Mouse (Mus musculus): ENCODE results near the gene Nbl1. TPM values are rescaled to one million over a fixed set of nuclear protein-coding genes. Genes with fewer than 3 reads are reported as not detected.

Nbl1 gene
- 141 and 151 TPM in 2 replicates for polyA plus RNA-seq (2015; fragmentation: Nextera tagmentation; extraction: Ambion mirVana)

- 1% methylated on average over 63 of the region's 105 CpGs for WGBS
- Histone ChIP-seq H3K4me3 (ENCODE audit: low read depth, low read length) (peak within 1 kb of the TSS; percentile 76), H3K27ac (ENCODE audit: low read length) (peak within 1 kb of the TSS; percentile 82), H3K4me1 (ENCODE audit: insufficient read depth, low read depth, low read length) (peaks cover 9% of the 10 kb centered on the region), H3K27me3 (replicated peaks; ENCODE audit: insufficient read depth, low read length) (no peaks in the 10 kb centered on the region), H3K4me2 (replicated peaks; ENCODE audit: low read depth, low read length) (peak within 1 kb of the TSS; percentile 98), H3K9me3 (ENCODE audit: low read length) (no peaks in the 10 kb centered on the region; the same call in 1 of the 2 replicates), H3K36me3 (ENCODE audit: insufficient read depth, low read length) (no peaks in the 10 kb centered on the region), H3K9ac (replicated peaks; ENCODE audit: low read depth) (peak within 1 kb of the TSS; percentile 68)
- DNase-seq (ENCODE audit: low spot score): peak; percentile 82
- TF ChIP-seq CTCF (IDR thresholded peaks at IDR 0.05) (no peak), EP300 (IDR thresholded peaks at IDR 0.05) (no peak)
- ATAC-seq: peak; percentile 85
Measured at GRCm38 (mm10) chr4:139092356-139093195, at the start of gene Nbl1. Gene Nbl1, minus strand, starts transcription at chr4:139092993.

- no peak overlapping the region for H3K4me2 ChIP-seq (replicated peaks; ENCODE audit: low read depth, low read length)
- no peak overlapping the region for H3K4me3 ChIP-seq (ENCODE audit: low read depth, low read length)
- ATAC-seq (no peak), DNase-seq (ENCODE audit: low spot score) (peak; percentile 44)
- H3K27me3 ChIP-seq (replicated peaks; ENCODE audit: insufficient read depth, low read length): no peaks in the 10 kb centered on the region
- H3K36me3 ChIP-seq (ENCODE audit: insufficient read depth, low read length): no peaks in the 10 kb centered on the region
- no peak for TF ChIP-seq EP300 (IDR thresholded peaks at IDR 0.05)
- peak; percentile 37; the same call in 1 of the 2 replicates for TF ChIP-seq CTCF (IDR thresholded peaks at IDR 0.05)
- H3K9me3 ChIP-seq (ENCODE audit: low read length): no peaks in the 10 kb centered on the region
- WGBS: 65% methylated on average over 6 of the region's 6 CpGs
- no peak overlapping the region for H3K27ac ChIP-seq (ENCODE audit: low read length)
- H3K9ac ChIP-seq (replicated peaks; ENCODE audit: low read depth): no peak overlapping the region
- no peaks in the 10 kb centered on the region for H3K4me1 ChIP-seq (ENCODE audit: insufficient read depth, low read depth, low read length)
Measured at GRCm38 (mm10) chr4:139141785-139142184, 49.0 kb upstream of the Nbl1 start.

- no peak for ATAC-seq
- TF ChIP-seq CTCF (IDR thresholded peaks at IDR 0.05): peak; percentile 50
- no peak for TF ChIP-seq EP300 (IDR thresholded peaks at IDR 0.05)
Measured at GRCm38 (mm10) chr4:139140267-139140666, 47.5 kb upstream of the Nbl1 start.

GRCm38 (mm10) chr4:139136011-139136410 is 43.2 kb upstream of the Nbl1 start:
- Histone ChIP-seq H3K4me2 (replicated peaks; ENCODE audit: low read depth, low read length) (no peak overlapping the region), H3K9ac (replicated peaks; ENCODE audit: low read depth) (no peak overlapping the region), H3K27ac (ENCODE audit: low read length) (no peak overlapping the region), H3K4me3 (ENCODE audit: low read depth, low read length) (no peak overlapping the region), H3K36me3 (ENCODE audit: insufficient read depth, low read length) (no peaks in the 10 kb centered on the region), H3K9me3 (ENCODE audit: low read length) (no peaks in the 10 kb centered on the region), H3K27me3 (replicated peaks; ENCODE audit: insufficient read depth, low read length) (no peaks in the 10 kb centered on the region), H3K4me1 (ENCODE audit: insufficient read depth, low read depth, low read length) (no peaks in the 10 kb centered on the region)
- TF ChIP-seq EP300 (IDR thresholded peaks at IDR 0.05) (no peak), CTCF (IDR thresholded peaks at IDR 0.05) (no peak)
- 85% methylated on average over 2 of the region's 2 CpGs for WGBS
- ATAC-seq: no peak
- no peak for DNase-seq (ENCODE audit: low spot score)

More at GRCm38 (mm10) chr4:139140267-139140666, 47.5 kb upstream of the Nbl1 start:
- DNase-seq (ENCODE audit: low spot score): no peak
- Histone ChIP-seq H3K27me3 (replicated peaks; ENCODE audit: insufficient read depth, low read length) (no peaks in the 10 kb centered on the region), H3K9me3 (ENCODE audit: low read length) (no peaks in the 10 kb centered on the region), H3K36me3 (ENCODE audit: insufficient read depth, low read length) (no peaks in the 10 kb centered on the region), H3K4me1 (ENCODE audit: insufficient read depth, low read depth, low read length) (no peaks in the 10 kb centered on the region), H3K27ac (ENCODE audit: low read length) (no peak overlapping the region), H3K4me3 (ENCODE audit: low read depth, low read length) (no peak overlapping the region), H3K9ac (replicated peaks; ENCODE audit: low read depth) (no peak overlapping the region), H3K4me2 (replicated peaks; ENCODE audit: low read depth, low read length) (no peak overlapping the region)
- 86% methylated on average over 2 of the region's 2 CpGs for WGBS

- WGBS: 72% methylated on average over 5 of the region's 5 CpGs
- Histone ChIP-seq H3K4me2 (replicated peaks; ENCODE audit: low read depth, low read length) (no peak overlapping the region), H3K4me1 (ENCODE audit: insufficient read depth, low read depth, low read length) (peaks cover 5% of the 10 kb centered on the region; the same call in 1 of the 2 replicates), H3K27me3 (replicated peaks; ENCODE audit: insufficient read depth, low read length) (no peaks in the 10 kb centered on the region), H3K9ac (replicated peaks; ENCODE audit: low read depth) (no peak overlapping the region), H3K9me3 (ENCODE audit: low read length) (no peaks in the 10 kb centered on the region), H3K4me3 (ENCODE audit: low read depth, low read length) (no peak overlapping the region), H3K36me3 (ENCODE audit: insufficient read depth, low read length) (no peaks in the 10 kb centered on the region), H3K27ac (ENCODE audit: low read length) (no peak overlapping the region)
- TF ChIP-seq CTCF (IDR thresholded peaks at IDR 0.05) (no peak), EP300 (IDR thresholded peaks at IDR 0.05) (no peak)
- DNase-seq (ENCODE audit: low spot score) (no peak), ATAC-seq (no peak)
Measured at GRCm38 (mm10) chr4:139133109-139133508, 40.3 kb upstream of the Nbl1 start.

GRCm38 (mm10) chr4:139131858-139132672 is 39.3 kb upstream of the Nbl1 start:
- Histone ChIP-seq H3K9me3 (ENCODE audit: low read length) (no peaks in the 10 kb centered on the region), H3K4me3 (ENCODE audit: low read depth, low read length) (no peak overlapping the region), H3K9ac (replicated peaks; ENCODE audit: low read depth) (no peak overlapping the region), H3K4me2 (replicated peaks; ENCODE audit: low read depth, low read length) (no peak overlapping the region), H3K27ac (ENCODE audit: low read length) (no peak overlapping the region), H3K36me3 (ENCODE audit: insufficient read depth, low read length) (no peaks in the 10 kb centered on the region), H3K4me1 (ENCODE audit: insufficient read depth, low read depth, low read length) (peaks cover 5% of the 10 kb centered on the region; the same call in 1 of the 2 replicates), H3K27me3 (replicated peaks; ENCODE audit: insufficient read depth, low read length) (no peaks in the 10 kb centered on the region)
- ATAC-seq (no peak), DNase-seq (ENCODE audit: low spot score) (no peak)
- 79% methylated on average over 14 of the region's 14 CpGs for WGBS
- TF ChIP-seq EP300 (IDR thresholded peaks at IDR 0.05): no peak
- TF ChIP-seq CTCF (IDR thresholded peaks at IDR 0.05): no peak
